Mouse (Mus musculus): ENCODE measurements around the gene Wdr48.

The Wdr48 gene

DNA sequence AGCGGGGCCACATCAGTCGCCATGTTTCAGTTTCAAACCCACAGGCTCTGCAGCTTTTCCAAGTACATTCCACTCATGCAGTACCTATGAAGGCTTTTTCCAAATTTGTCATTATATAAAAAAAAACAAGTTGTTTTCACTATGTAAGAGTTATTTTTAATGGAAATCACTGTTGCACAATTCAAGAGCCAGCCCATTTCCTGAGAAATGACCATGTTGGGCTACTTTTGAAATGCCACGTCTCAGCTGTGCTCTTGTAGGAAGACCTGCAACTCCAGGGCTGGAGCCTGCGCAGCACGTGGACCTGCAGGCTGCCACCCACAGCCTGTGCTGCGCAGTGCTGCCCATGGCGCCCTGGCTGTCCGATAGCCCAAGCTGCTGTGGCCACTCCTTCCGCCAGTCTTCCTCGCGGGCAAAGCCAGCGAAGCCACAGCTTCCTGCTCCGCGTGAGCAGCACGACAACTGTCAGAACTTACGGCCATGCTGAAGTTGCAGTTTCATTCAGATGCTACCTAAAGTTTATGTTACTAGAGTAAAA lies 30.5 kb downstream of the Wdr48 start:
- DNase-seq (ENCODE audit: low read depth, low spot score): no peak

DNA sequence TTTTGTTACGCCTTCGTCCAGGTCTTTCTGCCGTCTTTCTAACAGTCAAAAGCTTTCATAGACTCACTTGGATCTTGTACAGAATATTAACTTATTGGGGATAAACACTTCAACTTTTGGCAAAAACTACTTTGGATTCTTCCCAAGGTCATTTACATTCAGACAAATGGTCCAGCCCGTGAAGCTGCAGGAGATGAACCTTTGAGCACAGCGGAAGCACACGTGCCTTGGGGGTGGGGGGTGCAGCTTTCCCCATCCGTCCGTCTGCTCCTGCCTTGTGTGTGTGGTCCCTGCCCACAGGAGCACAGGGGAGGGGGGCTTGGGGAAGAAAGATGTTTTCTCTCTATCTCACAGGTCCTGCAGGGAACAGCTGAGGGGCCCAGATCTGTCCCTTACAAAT lies 31.1 kb downstream of the Wdr48 start:
- no peak for DNase-seq (ENCODE audit: low read depth, low spot score)

DNA sequence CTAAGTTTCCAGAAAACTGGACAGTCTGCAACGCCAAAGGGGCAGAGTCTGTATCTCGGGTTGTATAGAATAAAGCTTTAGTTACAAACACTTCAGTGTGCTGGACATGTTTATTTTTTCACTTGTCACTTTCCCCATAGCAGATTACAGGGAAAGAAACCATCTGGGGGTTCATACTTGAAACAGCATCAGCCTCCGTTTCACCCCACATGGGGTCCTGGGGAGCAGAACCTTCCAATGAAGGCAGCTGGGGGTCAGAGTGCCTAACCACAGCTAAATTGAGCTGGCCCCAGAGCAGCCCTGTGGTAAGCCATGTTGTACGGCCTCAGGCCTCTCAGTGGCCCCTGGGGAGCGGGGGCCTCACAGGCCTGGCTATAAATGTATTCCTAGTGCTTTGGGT lies 31.8 kb downstream of the Wdr48 start:
- DNase-seq (ENCODE audit: low read depth, low spot score): no peak

DNA sequence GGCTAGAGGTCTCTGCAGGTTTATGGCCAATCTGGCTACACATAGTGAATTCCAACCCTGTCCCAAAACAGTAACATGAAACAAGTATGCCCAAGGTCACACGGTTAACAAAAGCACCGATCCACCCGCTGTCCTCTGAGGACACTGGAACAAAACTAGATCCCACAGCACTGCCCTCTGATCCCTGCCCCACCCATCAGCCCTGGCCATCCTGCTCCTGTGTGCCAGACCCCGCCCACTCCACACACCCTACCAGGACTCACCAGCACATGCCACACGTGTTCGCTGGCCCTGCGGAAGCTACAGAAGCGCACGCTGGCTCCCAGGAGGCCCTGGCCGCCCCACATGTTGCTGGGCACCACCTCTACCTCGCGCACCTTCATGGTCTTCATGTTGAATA lies 37.7 kb downstream of the Wdr48 start:
- DNase-seq (ENCODE audit: low read depth, low spot score): no peak

DNA sequence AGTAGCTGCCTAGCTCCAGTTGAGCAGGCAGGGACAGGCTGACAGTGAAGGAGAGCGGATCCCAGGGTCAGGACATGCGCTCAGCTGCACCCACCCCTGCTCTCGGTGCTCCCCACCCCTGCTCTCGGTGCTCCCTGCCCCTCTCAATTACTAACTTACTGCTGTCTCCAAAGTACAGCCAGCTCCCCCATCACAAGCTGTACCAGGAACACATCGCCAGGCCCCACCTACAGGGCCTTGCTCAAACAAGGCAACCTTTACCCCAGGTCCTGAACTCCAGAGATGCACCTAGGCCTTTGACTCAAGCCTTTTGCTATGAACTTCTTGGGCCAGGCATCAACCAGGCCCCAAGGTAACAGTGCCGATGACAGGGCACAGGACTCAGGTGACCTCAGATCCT lies 39.0 kb downstream of the Wdr48 start:
- no peak for DNase-seq (ENCODE audit: low read depth, low spot score)

DNA sequence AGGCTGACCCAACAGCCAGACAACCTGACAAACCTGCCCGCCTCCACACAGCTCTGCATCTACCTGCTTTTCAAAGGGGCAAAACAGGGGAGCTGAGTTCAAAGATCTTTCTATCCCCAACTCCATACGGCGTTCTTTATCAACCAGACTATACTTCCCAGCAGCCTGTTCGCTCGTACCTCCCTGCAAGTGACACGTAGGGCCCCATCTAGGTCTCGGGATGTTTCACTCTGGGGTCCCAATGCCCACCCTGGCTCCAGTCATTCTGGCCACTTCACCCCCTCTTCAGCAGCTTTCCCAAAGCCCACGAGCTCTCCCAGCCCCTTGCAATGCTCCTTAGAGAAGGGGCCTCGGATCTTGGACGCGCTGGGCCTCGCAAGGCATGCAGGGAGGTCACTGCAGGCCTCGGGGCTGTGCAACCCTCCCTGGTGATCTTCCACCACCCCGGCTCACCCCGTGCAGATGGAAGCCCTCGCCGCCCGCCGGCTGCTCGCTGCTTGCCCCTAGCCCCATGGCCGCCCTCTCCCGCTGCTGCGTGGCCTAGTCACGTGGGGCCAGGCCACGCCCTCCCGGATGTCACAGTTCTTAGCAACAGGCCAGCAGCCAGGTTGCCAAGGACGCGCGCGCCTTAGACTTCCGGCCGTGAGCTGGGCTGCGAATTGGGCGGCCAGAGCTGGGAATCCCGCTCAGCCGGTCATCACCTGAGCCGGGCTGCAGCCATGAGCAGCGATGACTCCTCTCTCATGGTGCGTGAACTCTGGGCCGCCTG lies 42.5 kb downstream of the Wdr48 start, which contains the start of the genes Gorasp1 and Ttc21a:
Gene Gorasp1, minus strand, starts transcription at position 561 of the 769 bp plus-strand sequence.
Gene Ttc21a, plus strand, starts transcription at position 602 of the 769 bp plus-strand sequence.
- peak; percentile 95 for DNase-seq (ENCODE audit: low read depth, low spot score)

DNA sequence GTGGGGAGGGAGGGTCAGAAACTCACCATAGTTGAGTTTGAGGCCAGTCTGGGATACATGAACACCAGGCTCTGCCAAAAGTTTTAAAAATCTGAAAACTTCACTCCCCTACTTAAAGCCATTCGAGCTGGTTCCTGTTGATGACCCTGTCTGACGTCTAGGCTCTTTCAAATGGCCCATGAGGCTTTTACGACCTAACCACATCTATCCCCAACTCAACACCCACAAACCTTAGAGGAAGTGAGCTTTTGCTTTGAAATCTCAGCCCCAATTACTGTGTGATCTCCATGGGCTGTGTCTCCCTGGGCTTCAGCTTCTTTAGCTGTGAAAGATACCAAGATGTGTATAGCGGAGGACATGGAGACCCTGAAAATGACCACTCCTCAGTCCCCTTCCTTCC lies 43.8 kb downstream of the Wdr48 start:
- DNase-seq (ENCODE audit: low read depth, low spot score): peak; percentile 86

DNA sequence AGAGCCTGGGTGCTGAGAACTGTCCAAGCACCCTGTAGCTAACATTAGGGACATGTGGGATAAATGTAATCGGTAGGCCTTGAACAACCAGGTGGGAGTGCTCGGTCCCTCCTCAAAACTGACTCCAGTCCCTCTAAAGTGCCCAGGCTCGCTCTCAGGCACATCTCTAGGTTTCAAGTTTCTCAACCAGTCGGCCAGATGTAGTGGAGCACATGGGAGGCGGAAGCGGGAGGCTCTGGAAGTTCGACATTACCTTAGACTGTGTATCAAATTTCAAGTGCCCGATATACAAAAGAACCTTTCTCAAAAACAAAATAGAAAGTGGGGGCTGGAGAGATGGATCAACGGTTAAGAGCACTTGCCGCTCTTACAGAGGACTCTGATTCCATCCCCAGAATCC lies 45.0 kb downstream of the Wdr48 start:
- no peak for DNase-seq (ENCODE audit: low read depth, low spot score)

DNA sequence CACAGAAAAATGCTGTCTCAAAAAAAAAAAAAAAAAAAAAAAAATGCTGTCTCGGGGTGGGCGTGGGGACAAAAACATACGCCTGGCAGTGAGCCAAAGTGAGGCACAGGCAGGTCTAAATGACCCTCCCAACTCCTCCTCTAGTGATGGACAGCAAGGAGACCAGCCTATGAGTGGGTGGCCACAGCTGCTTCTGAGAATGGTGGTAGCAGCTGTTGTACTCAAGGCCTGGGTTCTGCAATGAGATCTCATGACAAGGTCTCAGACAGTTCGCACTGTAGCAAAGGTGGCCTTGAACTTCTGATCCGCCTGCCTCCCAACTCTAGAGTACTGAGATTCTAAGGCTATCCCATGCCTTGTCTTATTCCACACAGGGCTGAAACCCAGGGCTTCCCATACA lies 46.7 kb downstream of the Wdr48 start:
- DNase-seq (ENCODE audit: low read depth, low spot score): no peak

DNA sequence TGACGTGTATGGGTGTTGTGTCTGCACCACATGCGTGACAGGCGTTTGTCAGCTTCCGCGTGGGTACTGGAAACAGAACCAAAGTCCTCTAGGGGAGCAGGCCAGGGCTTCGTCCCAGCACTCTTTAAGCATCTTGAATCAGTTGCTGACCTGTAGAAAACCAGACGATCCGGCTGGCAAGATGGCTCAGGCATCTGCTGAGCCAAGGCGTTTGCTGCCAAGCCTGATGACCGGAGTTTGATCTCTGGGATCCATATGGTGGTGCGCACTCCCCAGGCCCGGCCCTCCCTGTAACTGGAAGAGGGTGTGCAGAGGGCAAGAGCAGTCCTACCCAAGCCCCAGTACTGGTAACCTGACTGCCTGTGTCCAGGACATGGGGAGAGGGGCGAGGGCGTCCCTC lies 47.2 kb downstream of the Wdr48 start:
- no peak for DNase-seq (ENCODE audit: low read depth, low spot score)

DNA sequence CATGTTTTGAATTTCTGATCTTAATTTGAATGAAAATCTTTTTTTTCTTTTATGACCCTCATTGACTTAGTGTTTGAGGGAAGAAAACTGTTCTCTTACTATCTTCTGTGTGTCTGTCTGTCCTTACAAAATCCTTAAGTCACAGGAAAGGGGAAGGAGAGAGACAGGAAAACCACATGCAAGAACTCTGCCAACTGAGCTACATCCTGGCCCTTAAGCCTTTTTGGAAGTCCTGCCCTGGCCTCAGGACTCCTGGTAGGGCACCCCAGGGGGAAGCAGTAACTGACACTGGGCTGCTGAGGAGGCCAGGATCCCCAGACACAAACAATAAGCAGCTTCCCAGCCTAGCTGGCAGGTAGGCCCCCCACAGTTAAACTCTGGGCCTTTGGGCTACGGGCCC lies 48.6 kb downstream of the Wdr48 start:
- DNase-seq (ENCODE audit: low read depth, low spot score): no peak

DNA sequence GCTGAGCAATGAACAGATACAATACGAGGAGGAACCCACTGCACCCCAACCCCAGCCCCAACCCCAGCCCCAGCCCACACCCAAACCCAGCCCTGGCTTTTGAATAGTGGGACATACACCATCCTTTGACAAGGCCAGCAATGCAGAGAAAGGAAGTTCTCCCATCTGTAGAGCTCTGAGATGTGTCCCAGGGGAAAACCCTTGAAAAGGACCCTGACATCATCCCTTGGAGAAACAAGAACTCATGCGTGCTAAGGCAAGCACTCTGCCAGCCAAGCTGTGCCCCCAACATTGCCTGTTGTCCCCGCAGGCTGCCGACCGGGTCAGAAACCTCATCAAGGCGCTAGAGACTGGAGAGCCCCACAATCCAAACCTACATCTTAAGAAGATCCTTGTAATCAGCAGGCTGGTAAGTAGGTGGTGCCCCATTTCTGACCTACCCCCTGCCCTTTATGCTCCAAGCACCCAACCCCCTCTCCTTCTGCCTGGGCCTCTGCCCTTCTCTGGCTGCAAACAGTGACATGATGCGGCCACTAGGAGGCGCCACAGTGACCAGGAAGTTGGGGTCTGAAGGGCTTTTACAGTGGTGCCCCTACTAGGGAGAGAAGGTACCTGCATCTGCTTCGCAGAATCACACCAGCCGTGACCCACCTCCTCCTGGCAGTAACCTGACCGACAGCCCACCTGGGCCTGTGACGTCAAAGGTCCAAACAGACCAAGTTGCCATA lies 50.7 kb downstream of the Wdr48 start:
- peak; percentile 43 for DNase-seq (ENCODE audit: low read depth, low spot score)

DNA sequence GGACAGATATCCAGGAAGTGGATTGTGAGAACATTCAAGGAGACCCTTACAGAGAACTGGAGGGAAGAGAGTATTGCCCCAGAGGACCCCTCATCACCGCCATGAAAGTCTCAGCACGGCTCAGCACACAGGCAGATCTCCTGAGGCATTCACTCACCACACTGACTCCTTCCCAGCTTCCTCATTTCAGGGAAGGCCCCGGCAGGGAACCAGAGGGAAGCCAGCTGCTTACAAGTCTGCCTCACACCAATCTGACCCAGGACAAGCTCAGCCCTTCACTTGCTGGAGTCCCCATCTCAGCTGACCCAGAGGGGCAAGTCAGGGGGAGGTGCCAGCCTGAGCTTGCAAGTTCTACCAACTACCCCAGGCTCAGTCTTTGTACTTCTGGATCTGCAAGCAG lies 54.1 kb downstream of the Wdr48 start:
- no peak for DNase-seq (ENCODE audit: low read depth, low spot score)

DNA sequence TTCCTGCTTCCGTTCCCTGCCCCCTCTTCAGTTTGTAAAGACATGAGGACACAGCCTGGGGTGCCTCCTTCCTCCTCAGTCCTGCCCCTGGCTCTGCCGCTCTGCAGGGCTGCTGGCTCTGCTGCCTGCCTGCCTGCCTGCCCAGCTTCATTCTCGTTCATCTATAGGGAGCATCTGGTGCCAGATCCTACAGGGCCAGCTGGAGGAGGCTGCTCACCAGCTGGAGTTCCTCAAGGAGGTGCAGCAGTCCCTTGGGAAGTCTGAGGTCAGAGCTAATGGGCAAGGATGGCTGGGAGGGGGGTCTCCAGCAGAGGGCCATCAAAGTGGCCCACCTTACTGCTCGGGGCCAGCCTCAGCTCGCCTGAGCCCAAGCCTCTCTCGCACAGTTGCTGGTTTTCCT lies 55.8 kb downstream of the Wdr48 start:
- no peak for DNase-seq (ENCODE audit: low read depth, low spot score)

DNA sequence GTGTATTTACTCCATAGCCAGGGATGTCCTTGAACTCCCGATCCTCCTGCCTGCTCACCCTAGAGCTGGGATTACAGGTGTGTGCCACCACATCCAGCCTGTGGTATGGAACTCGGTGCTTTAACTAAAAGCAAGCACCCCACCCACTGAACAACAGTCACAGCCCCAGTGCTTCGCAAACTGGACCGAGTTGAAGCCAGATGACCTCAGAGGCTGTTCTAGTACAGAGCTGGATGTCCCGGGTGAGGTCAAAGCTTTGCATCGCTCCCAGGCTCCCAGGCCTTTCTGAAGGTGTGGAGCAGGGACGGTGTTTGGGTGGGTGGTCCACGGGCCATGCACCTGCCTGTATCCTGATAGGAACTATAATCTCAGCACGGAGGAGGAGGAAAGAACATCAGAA lies 56.7 kb downstream of the Wdr48 start:
- no peak for DNase-seq (ENCODE audit: low read depth, low spot score)

DNA sequence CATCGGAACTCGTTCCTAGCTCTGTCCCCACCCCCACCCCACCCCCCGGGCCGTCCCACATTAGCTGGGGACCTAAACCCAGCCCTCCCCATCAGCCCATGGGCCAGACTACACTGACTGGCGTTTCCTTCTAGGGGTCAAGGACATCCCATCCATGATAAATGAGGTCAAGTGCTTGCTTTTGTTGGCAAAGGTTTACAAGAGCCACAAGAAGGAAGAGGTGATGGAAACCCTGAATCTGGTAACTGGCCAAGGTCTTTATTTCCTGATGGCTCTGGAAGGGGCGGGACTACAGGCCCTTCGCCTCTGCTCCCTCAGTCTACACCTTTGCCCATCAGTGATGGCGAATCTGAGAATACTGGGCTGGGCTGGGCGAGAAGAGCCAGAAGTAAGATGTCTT lies 64.2 kb downstream of the Wdr48 start:
- DNase-seq (ENCODE audit: low read depth, low spot score): no peak

DNA sequence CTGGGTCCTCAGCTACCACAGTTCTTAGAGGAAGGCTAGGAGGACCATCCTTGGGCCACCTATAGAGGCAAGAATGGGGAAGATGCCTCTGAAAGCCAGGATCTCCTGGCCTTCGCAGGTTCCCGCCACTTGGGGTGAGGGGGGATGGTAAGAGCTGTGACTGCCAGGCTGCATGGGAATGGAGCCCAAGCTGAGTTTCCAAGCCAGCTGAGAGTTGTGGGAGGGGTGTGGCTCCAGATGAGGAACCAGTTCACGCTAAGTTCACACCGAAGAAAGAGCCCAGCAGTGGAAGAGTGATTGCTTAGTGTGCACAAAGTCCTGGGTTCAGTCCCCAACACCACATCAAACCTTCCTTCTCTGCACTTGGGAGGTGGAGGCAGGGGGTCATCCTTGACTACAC lies 67.5 kb downstream of the Wdr48 start:
- DNase-seq (ENCODE audit: low read depth, low spot score): no peak

DNA sequence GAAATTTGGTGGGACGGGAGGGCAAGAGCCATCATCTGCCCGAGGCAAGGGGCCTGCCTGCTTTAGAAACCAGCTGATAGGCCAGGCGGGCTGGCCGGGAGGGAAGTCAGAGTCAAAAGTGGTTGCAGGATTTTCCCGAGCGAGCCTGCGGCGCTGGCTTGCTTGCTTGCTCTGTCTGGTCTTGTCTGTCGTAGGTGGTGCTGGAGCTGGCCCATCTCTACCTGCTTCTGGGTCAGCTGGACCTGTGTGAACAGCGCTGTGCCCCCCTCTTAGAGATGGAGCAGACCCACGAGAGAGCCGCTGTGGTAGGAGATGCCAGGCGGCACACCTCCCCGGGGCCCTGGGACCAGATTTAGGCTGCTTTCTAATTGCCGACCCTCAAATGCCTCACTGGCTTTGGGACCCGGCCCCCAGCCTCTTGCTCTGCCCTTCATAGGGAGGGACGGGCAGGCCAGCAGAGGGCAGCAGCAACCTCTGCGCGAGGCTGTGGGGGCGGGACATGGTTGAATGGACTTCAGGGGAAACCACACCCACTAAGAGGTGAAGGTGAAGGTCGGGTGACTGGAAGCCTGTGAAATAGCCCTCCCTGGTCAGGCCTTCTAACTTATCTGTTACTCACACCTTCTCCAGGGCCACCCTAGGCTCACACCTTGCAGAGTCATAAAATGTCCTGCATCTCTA lies 68.4 kb downstream of the Wdr48 start:
- DNase-seq (ENCODE audit: low read depth, low spot score): peak; percentile 82

DNA sequence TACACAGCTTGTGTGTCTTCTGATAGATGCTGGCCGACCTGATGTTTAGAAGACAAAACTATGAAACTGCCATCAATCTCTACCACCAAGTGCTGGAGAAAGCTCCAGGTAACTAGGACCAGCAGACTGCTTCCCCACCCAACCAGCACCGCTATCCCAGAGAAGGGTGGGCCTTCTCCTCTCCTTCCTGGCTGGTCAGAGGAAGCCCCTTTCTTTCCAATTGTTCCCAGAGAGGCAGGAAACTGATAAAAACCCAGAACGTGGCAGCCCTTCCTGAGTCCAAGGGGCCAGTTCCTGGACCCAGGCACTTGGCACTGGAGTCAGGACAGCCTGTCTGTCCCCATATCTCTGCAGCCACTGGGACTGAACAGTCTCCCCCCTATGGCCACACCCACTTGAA lies 69.5 kb downstream of the Wdr48 start:
- DNase-seq (ENCODE audit: low read depth, low spot score): no peak

DNA sequence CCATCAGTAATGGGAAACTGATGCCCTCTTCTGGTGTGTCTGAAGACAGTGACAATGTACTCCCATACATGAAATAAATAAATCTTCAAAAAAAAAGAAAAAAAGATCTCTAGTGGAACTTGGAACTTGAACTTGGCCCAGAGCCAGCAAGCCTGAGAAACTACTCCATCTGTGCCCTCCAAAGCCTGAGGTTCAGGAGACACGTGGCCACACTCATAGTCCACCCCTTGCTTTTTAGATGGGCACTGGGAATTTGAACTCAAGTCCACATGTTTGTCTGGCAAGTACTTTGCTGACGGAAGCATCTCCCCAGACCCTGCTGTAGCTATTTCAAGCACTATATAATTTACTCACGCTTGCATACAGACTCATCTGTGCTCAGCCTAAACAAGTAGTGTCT lies 70.5 kb downstream of the Wdr48 start:
- DNase-seq (ENCODE audit: low read depth, low spot score): no peak

DNA sequence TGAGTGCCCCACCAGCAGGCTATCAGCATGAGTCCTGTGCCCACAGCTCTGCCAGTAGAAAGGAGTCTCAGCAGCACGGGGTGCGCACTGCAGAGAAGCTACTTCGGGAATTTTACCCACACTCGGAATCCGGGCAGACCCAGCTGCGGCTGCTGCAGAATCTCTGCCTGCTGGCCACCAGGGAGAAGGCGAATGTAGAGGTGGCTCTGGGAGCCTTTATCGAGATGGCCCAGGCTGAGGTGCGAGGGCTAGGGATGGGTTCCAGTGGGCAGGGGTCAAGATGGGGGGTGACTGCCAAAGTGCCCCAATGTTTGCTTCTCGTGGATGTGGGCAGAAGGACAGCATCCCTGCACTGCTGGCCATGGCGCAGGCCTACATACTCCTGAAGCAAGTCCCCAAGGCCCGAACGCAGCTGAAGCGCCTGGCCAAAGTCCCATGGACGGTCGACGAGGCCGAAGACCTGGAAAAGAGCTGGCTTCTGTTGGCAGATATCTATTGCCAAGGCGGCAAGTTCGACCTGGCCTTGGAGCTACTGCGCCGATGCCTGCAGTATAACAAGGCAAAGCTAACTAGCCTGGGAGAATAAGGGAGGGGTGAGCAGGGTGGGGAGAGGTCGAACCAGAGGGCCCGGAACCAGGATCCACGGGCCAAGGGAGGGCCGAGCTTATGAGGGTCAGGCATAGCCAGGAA lies 71.7 kb downstream of the Wdr48 start:
- no peak for DNase-seq (ENCODE audit: low read depth, low spot score)

DNA sequence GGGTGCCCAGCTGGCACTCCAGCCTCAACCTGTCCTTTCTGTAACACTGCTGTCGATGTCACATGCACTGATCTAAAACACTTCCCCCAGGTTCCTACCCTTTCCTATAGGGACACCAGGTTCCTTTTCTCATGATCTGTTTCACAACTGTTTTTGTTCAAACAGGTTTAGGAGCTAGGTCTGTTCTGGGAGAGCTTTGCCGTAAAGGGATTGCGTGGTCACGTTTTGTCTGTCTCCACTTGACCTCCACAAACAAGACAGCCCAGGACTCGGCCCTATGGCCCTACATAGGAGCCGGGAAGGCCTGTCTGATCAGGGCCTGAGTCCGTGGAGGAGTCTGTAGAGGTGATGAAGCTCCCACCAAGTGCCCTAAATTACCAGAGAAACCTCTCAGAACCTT lies 75.1 kb downstream of the Wdr48 start:
- no peak for DNase-seq (ENCODE audit: low read depth, low spot score)

All from CD4-positive helper T cell, adult 2 months (primary cell).